8 mouse cellular contexts compared by ENCODE assay signal in the genomic region with DNA sequence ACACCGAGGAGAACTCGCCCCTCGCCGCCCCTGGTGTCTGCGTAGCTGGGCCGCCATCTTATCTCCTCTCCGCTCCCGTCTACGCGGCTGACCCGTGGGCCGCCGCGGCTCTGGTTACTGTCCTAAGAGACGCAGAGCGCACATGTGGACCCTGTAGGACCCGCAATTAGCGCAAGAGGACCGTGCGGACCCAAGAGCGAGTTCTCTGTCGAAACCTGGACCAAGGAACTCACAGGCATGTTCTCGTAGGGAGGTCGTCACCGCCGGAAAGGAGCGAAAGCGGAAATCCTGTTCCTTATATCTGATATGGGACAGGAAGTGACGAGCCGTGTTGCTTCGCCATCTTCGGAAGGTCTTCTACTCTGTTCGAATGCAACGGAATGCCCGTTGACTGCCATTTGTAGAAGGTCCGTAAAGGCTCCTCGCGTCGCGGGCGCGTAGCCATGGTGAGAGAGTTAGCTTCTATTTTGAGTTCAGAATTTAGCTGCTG. TPM values are rescaled to one million over a fixed set of nuclear protein-coding genes. Genes with fewer than 3 reads are reported as not detected.
DNase-seq lines count a peak whose midpoint lies in the region; ATAC-seq and TF ChIP-seq lines count a peak whose summit lies in the region.

A gene (minus strand): TSS at position 275 of the 490 bp plus-strand sequence.
A gene (plus strand): TSS at position 319 of the 490 bp plus-strand sequence.

- DNase-seq in MEL (ENCODE audit: low read depth, low spot score), result peak; percentile 99
- peak; percentile 90 to 92 for DNase-seq in cerebellum, adult 2 months
- peak; percentile 96 for DNase-seq in forebrain, postnatal 0 days
- DNase-seq in layer of hippocampus, adult 9-10 months (ENCODE audit: low spot score), result peak; percentile 95
- DNase-seq in ovary, postnatal 10 days (ENCODE audit: low spot score), result peak; percentile 77
- peak; percentile 84 to 86 for DNase-seq in thymus, postnatal 10 days (ENCODE audit: low spot score in 2 of 2)

- no peaks in the 10 kb centered on the region for H3K27me3 ChIP-seq in MEL (ENCODE audit: control insufficient read depth in 1 of 2, insufficient read depth in 2 of 2, low read length in 2 of 2)
- H3K27me3 ChIP-seq in cerebellum, adult 2 months (ENCODE audit: control insufficient read depth, insufficient read depth, low read length), result no peaks in the 10 kb centered on the region
- H3K27me3 ChIP-seq in forebrain, postnatal 0 days (ENCODE audit: insufficient read depth, low read length), result no peaks in the 10 kb centered on the region
- H3K27me3 ChIP-seq in lung, embryonic 16.5 days (ENCODE audit: control insufficient read depth, insufficient read depth, low read depth, low read length), result no peaks in the 10 kb centered on the region

- peak; percentile 99 to 100 for TF ChIP-seq POLR2A in MEL (IDR thresholded peaks at IDR 0.05; ENCODE audit: control insufficient read depth in 1 of 2, insufficient read depth in 1 of 2, low read depth in 1 of 2, low read length in 2 of 2, poor library complexity in 1 of 2)
- peak; percentile 99 for TF ChIP-seq POLR2A in cerebellum, adult 2 months (IDR thresholded peaks at IDR 0.05; ENCODE audit: borderline replicate concordance, insufficient read depth, low read length)

- peak; percentile 97 for ATAC-seq in forebrain, postnatal 0 days
- peak; percentile 88 to 90 for ATAC-seq in hematopoietic stem cell, adult 5-6 weeks (replicated peaks in 1 of 2; ENCODE audit: insufficient read depth in 1 of 2, low FRiP score in 2 of 2, low TSS enrichment in 1 of 2, low read depth in 1 of 2, poor library complexity in 2 of 2, severe bottlenecking in 2 of 2)
- peak; percentile 96 for ATAC-seq in lung, embryonic 16.5 days (ENCODE audit: low read depth)

- no peaks in the 10 kb centered on the region for H3K9me3 ChIP-seq in MEL (replicated peaks; ENCODE audit: insufficient read depth, low read length)
- H3K9me3 ChIP-seq in forebrain, postnatal 0 days (ENCODE audit: low read length), result no peaks in the 10 kb centered on the region
- H3K9me3 ChIP-seq in lung, embryonic 16.5 days (ENCODE audit: control insufficient read depth, low read length), result no peaks in the 10 kb centered on the region

- H3K4me3 ChIP-seq in MEL (ENCODE audit: control insufficient read depth in 1 of 2, insufficient read depth in 1 of 2, low read depth in 2 of 2, low read length in 2 of 2), result peak within 1 kb of the TSS; percentile 65 to 94
- H3K4me3 ChIP-seq in cerebellum, adult 2 months (replicated peaks; ENCODE audit: insufficient read depth, low read depth, low read length), result peak within 1 kb of the TSS; percentile 74
- peak within 1 kb of the TSS; percentile 74 for H3K4me3 ChIP-seq in forebrain, postnatal 0 days (ENCODE audit: low read depth, low read length)
- peak within 1 kb of the TSS; percentile 58 for H3K4me3 ChIP-seq in lung, embryonic 16.5 days (ENCODE audit: low read length)

- TF ChIP-seq EP300 in MEL (IDR thresholded peaks at IDR 0.05; ENCODE audit: low read depth in 1 of 2, low read length in 2 of 2), result peak in 1 of 2 experiments; percentile 52; a peak in 1 of 4 replicates

- H3K4me1 ChIP-seq in MEL (ENCODE audit: control insufficient read depth in 1 of 2, insufficient read depth in 2 of 2, low read length in 2 of 2), result peaks cover 7 to 16% of the 10 kb centered on the region in 2 experiments; a peak in 3 of 4 replicates
- 0 out of 2 replicates have a peak, but pooled peaks cover 3% of the 10 kb centered on the region for H3K4me1 ChIP-seq in cerebellum, adult 2 months (ENCODE audit: control insufficient read depth, insufficient read depth, low read length)
- H3K4me1 ChIP-seq in forebrain, postnatal 0 days (ENCODE audit: insufficient read depth), result peaks cover 14% of the 10 kb centered on the region
- peaks cover 20% of the 10 kb centered on the region for H3K4me1 ChIP-seq in lung, embryonic 16.5 days (replicated peaks; ENCODE audit: control insufficient read depth, insufficient read depth, low read length)

- peaks cover 20% of the 10 kb centered on the region for H3K79me2 ChIP-seq in MEL (ENCODE audit: control insufficient read depth, insufficient read depth, low read length, poor library complexity)

- no peak for TF ChIP-seq RAD21 in MEL (IDR thresholded peaks at IDR 0.05; ENCODE audit: low read depth, low read length)

- under 1% methylated on average over 42 of the region's 42 CpGs for WGBS in cerebellum, adult 2 months
- under 1% methylated on average over 42 of the region's 42 CpGs for WGBS in forebrain, postnatal 0 days
- whole genome bisulfite sequencing in lung, embryonic 16.5 days, result under 1% methylated on average over 42 of the region's 42 CpGs

- H3K4me2 ChIP-seq in forebrain, postnatal 0 days (ENCODE audit: low read depth), result peak within 1 kb of the TSS; percentile 53
- peak within 1 kb of the TSS; percentile 89 for H3K4me2 ChIP-seq in lung, embryonic 16.5 days (ENCODE audit: low read depth, low read length)

- peak within 1 kb of the TSS; percentile 98 for H3K9ac ChIP-seq in MEL (ENCODE audit: control insufficient read depth, low read depth, low read length, poor library complexity, severe bottlenecking)
- H3K9ac ChIP-seq in forebrain, postnatal 0 days, result peak within 1 kb of the TSS; percentile 91
- peak within 1 kb of the TSS; percentile 74 for H3K9ac ChIP-seq in lung, embryonic 16.5 days (ENCODE audit: low read length)

- peaks cover 18 to 29% of the 10 kb centered on the region in 2 experiments for H3K36me3 ChIP-seq in MEL (ENCODE audit: control insufficient read depth in 1 of 2, insufficient read depth in 2 of 2, low read length in 2 of 2)
- peaks cover 38% of the 10 kb centered on the region for H3K36me3 ChIP-seq in forebrain, postnatal 0 days (ENCODE audit: insufficient read depth)
- H3K36me3 ChIP-seq in lung, embryonic 16.5 days (ENCODE audit: control insufficient read depth, insufficient read depth, low read length), result peaks cover 24% of the 10 kb centered on the region

- TF ChIP-seq CTCF in MEL (IDR thresholded peaks at IDR 0.05 in 2 of 3, conservative IDR thresholded peaks at IDR 0.05 in 1 of 3; ENCODE audit: control insufficient read depth in 1 of 3, insufficient read depth in 1 of 3, low read depth in 2 of 3, low read length in 3 of 3, poor library complexity in 1 of 3, severe bottlenecking in 1 of 3), result no peak
- no peak for TF ChIP-seq CTCF in cerebellum, adult 2 months (IDR thresholded peaks at IDR 0.05; ENCODE audit: borderline replicate concordance, insufficient read depth, low read depth, low read length)
- no peak for TF ChIP-seq CTCF in forebrain, postnatal 0 days (IDR thresholded peaks at IDR 0.05; ENCODE audit: low read depth)

- peak within 1 kb of the TSS; percentile 97 for H3K27ac ChIP-seq in MEL (ENCODE audit: control insufficient read depth, low read depth, low read length)
- peak within 1 kb of the TSS; percentile 56 for H3K27ac ChIP-seq in cerebellum, adult 2 months (ENCODE audit: insufficient read depth, low read length)
- H3K27ac ChIP-seq in forebrain, postnatal 0 days (ENCODE audit: low read depth, low read length), result peak within 1 kb of the TSS; percentile 85
- peak within 1 kb of the TSS; percentile 56 for H3K27ac ChIP-seq in lung, embryonic 16.5 days (ENCODE audit: low read length)

TF ChIP-seq in MEL, 35 proteins besides CTCF, POLR2A, EP300 and RAD21 (continues in another document):
- TF ChIP-seq ELF1 (IDR thresholded peaks at IDR 0.05; ENCODE audit: low read depth, low read length) (peak; percentile 98), MXI1 (IDR thresholded peaks at IDR 0.05; ENCODE audit: low read depth, low read length) (peak; percentile 91), NELFE (IDR thresholded peaks at IDR 0.05; ENCODE audit: low read depth, low read length) (peak; percentile 100), SIN3A (IDR thresholded peaks at IDR 0.05; ENCODE audit: low read length) (peak; percentile 99), MEF2A (IDR thresholded peaks at IDR 0.05; ENCODE audit: extremely low read depth, insufficient replicate concordance, low read depth, low read length, poor library complexity, severe bottlenecking) (no peak), USF2 (IDR thresholded peaks at IDR 0.05; ENCODE audit: borderline replicate concordance in 1 of 2, insufficient read depth in 1 of 2, low read depth in 1 of 2, low read length in 2 of 2) (no peak), UBTF (IDR thresholded peaks at IDR 0.05; ENCODE audit: borderline replicate concordance, insufficient read depth, low read depth, low read length) (no peak), NRF1 (IDR thresholded peaks at IDR 0.05; ENCODE audit: insufficient read depth, low read depth, low read length, poor library complexity, severe bottlenecking) (peak; percentile 58), KAT2A (conservative IDR thresholded peaks at IDR 0.05; ENCODE audit: low read depth, low read length) (peak; percentile 91), TAL1 (IDR thresholded peaks at IDR 0.05; ENCODE audit: low read length) (no peak), JUND (IDR thresholded peaks at IDR 0.05; ENCODE audit: low read depth, low read length) (no peak), GATA1 (IDR thresholded peaks at IDR 0.05; ENCODE audit: low read depth, low read length) (peak; percentile 83), GABPA (IDR thresholded peaks at IDR 0.05; ENCODE audit: low read depth, low read length) (no peak), MAX (IDR thresholded peaks at IDR 0.05; ENCODE audit: low read length) (peak; percentile 17; the same call in 1 of the 2 replicates), MAFK (IDR thresholded peaks at IDR 0.05; ENCODE audit: borderline replicate concordance, low read depth, low read length) (no peak), HCFC1 (IDR thresholded peaks at IDR 0.05; ENCODE audit: low read depth, low read length) (peak; percentile 98)

RNA-seq across cellular contexts. Expression of the first gene that starts in this region (rescaled TPM):
- 5,481 and 6,504 TPM in 2 replicates for total RNA-seq in MEL (2012; rRNA removed)
- 1,000 to 10,000 TPM in 1 of 2 experiments, not detected in 1; 2,476 TPM for polyA plus RNA-seq in MEL (2012; ENCODE audit: insufficient read depth in 1 of 2, insufficient read length in 2 of 2, low read depth in 1 of 2, low replicate concordance in 2 of 2, missing spikeins in 1 of 2)
- 1,034 and 1,060 TPM in 2 replicates for polyA plus RNA-seq in cerebellum, adult 2 months (2012; rRNA removed)
- total RNA-seq in forebrain, postnatal 0 days (2014; rRNA removed), result 2,552 and 3,359 TPM in 2 replicates
- polyA plus RNA-seq in forebrain, postnatal 0 days (2015; fragmentation: Nextera tagmentation; extraction: Ambion mirVana), result 824 and 1,232 TPM in 2 replicates
- 5,346 and 7,603 TPM in 2 replicates for total RNA-seq in hematopoietic stem cell, adult 5-6 weeks (2017)
- polyA plus RNA-seq in lung, embryonic 16.5 days (2015; fragmentation: Nextera tagmentation; extraction: Ambion mirVana), result 1,630 and 1,729 TPM in 2 replicates

RNA-seq across cellular contexts. Expression of the second gene that starts in this region (rescaled TPM):
- total RNA-seq in MEL (2012; rRNA removed), result 4.3 and 5.1 TPM in 2 replicates
- polyA plus RNA-seq in MEL (2012; ENCODE audit: insufficient read depth in 1 of 2, insufficient read length in 2 of 2, low read depth in 1 of 2, low replicate concordance in 2 of 2, missing spikeins in 1 of 2), result 1 to 10 TPM in 1 of 2 experiments, not detected in 1; 7.7 TPM
- 10.2 and 11.2 TPM in 2 replicates for polyA plus RNA-seq in cerebellum, adult 2 months (2012; rRNA removed)
- total RNA-seq in forebrain, postnatal 0 days (2014; rRNA removed), result 9.8 and 11.4 TPM in 2 replicates
- 16.3 and 20.1 TPM in 2 replicates for polyA plus RNA-seq in forebrain, postnatal 0 days (2015; fragmentation: Nextera tagmentation; extraction: Ambion mirVana)
- total RNA-seq in hematopoietic stem cell, adult 5-6 weeks (2017), result 3.8 and 5.8 TPM in 2 replicates
- 41.5 and 43.6 TPM in 2 replicates for polyA plus RNA-seq in lung, embryonic 16.5 days (2015; fragmentation: Nextera tagmentation; extraction: Ambion mirVana)

Comparison
In these comparisons a context has a peak if more than half of its experiments do, and no peak if none do; other contexts are left out.
1. Peak in every context shown above with its lines: DNase-seq, ATAC-seq, H3K4me3 ChIP-seq and H3K27ac ChIP-seq.